Mouse (Mus musculus) heart, embryonic 13.5 days (tissue): Measurements from ENCODE around the gene Sgsh. TPM values are rescaled to one million over a fixed set of nuclear protein-coding genes. Genes with fewer than 3 reads are reported as not detected.
A peak's percentile ranks its signal among the peaks of the same experiment; 100 is the strongest.

Experiments used
- ATAC-seq: fragments of 200-750 bp; cut with Nextera tagmentation; 2 replicates; pipeline ENCODE4 v1.8.0; 2017; ENCODE audit warnings: moderate TSS enrichment; ENCODE audit not compliant: insufficient number of reproducible peaks, low FRiP score, low TSS enrichment; ENCODE audit errors: extremely low read depth
- H3K27ac ChIP-seq: fragments of 300-500 bp; sonication (generic); replicated peaks from 2 replicates; pipeline ENCODE4 v1.5.1; 2015; ENCODE audit warnings: moderate library complexity, mild to moderate bottlenecking, inconsistent platforms
- H3K27me3 ChIP-seq: fragments of 300-500 bp; sonication (generic); replicated peaks from 2 replicates; pipeline ENCODE4 v1.6.1; 2015; ENCODE audit warnings: mild to moderate bottlenecking, inconsistent platforms
- H3K36me3 ChIP-seq: fragments of 300-500 bp; sonication (generic); 2 replicates; pipeline ENCODE4 v1.6.1; 2015; ENCODE audit warnings: mild to moderate bottlenecking, inconsistent platforms
- H3K4me1 ChIP-seq: fragments of 300-500 bp; sonication (generic); 2 replicates; pipeline ENCODE4 v1.6.1; 2015; ENCODE audit warnings: inconsistent platforms
- H3K4me2 ChIP-seq: fragments of 300-500 bp; sonication (generic); 2 replicates; pipeline ENCODE4 v1.6.1; 2015; ENCODE audit warnings: inconsistent platforms, mild to moderate bottlenecking, moderate library complexity
- H3K4me3 ChIP-seq: fragments of 300-500 bp; sonication (generic); 2 replicates; pipeline ENCODE4 v1.5.1; 2015; ENCODE audit warnings: moderate library complexity, mild to moderate bottlenecking, inconsistent platforms
- H3K9ac ChIP-seq: fragments of 300-500 bp; sonication (generic); 2 replicates; pipeline ENCODE4 v1.6.1; 2015; ENCODE audit warnings: inconsistent platforms, mild to moderate bottlenecking, moderate library complexity
- H3K9me3 ChIP-seq: fragments of 300-500 bp; sonication (generic); 2 replicates; pipeline ENCODE4 v1.6.1; 2016; ENCODE audit warnings: inconsistent platforms
- WGBS: fragments of 180-500 bp; shearing (Covaris S2); methylation state at CpG from one replicate; pipeline ENCODE4 v1.1.7; 2015; ENCODE audit warnings: mixed read lengths; 5-methylcytosine and 5-hydroxymethylcytosine counted together
- microRNA counts: library from miRNA; unstranded; fragments of <30 nt; microRNA quantifications from one replicate; lab custom pipeline; 2016
- microRNA-seq: library from miRNA; unstranded; fragments of <30 nt; microRNA quantifications from one replicate; pipeline ENCODE4, GENCODE M21; 2016
- polyA plus RNA-seq: library from polyadenylated mRNA; unstranded; fragments of >200 nt; fragmentation: Nextera tagmentation; extraction: Ambion mirVana; gene quantifications from 2 replicates; pipeline ENCODE4 v1.2.1, GENCODE M21; 2015

Gene Sgsh
- polyA plus RNA-seq, 1 experiment from 2014 or later: 5.7 TPM

DNA sequence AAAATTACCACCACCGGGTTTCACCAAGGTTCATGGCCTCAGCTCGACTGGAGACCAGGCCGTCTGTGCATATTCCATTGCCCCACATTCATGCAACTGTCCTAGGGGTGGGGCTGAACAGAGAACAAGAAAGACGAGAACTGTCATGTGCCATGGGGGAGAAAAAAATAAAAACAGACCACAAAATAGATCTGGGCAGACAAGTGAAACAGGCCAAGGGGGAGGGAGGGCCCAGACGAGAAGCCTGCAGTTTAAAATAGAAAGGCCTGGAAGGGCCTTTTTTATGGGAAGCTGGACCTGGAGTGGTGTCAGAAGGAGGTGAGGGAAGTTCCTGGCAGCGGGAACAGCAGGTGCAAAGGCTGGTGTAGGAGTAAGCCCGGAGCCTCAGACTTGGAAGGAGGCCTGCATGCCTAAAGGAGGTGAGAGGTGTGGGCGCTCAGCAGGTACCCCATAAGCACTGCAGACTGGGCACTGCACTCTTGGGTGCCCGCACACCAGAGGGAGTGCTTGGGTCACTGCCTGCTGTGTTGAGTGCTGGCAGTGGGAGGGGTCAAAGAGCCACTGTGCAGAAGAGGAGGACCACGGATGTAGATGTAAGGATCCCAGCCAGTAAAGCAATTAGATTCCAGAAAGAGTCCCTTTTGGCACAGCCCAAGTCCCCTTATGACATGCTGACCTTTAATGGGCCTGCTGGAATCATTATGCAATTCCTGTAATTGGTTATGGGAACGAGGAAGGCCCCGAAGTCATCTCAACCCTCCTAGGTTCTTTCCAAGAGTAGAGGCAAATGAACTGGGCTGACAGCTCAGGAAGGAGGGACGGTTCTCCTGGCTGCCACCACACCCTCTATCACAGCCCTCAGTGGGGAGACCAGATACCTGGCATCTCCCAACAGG is 48.3 kb downstream of the Sgsh start:
- peak overlapping the region; percentile 40; the same call in 1 of the 2 replicates for H3K9ac ChIP-seq
- no peaks in the 10 kb centered on the region for H3K9me3 ChIP-seq
- H3K36me3 ChIP-seq: no peaks in the 10 kb centered on the region
- peaks cover 28% of the 10 kb centered on the region for H3K4me1 ChIP-seq
- WGBS: 41% methylated on average over 13 of the region's 13 CpGs
- ATAC-seq: no peak; the same call in 1 of the 2 replicates
- peak overlapping the region; percentile 88 for H3K27ac ChIP-seq
- peaks cover 49% of the 10 kb centered on the region for H3K27me3 ChIP-seq
- peak overlapping the region; percentile 33 for H3K4me2 ChIP-seq
- H3K4me3 ChIP-seq: no peak overlapping the region

DNA sequence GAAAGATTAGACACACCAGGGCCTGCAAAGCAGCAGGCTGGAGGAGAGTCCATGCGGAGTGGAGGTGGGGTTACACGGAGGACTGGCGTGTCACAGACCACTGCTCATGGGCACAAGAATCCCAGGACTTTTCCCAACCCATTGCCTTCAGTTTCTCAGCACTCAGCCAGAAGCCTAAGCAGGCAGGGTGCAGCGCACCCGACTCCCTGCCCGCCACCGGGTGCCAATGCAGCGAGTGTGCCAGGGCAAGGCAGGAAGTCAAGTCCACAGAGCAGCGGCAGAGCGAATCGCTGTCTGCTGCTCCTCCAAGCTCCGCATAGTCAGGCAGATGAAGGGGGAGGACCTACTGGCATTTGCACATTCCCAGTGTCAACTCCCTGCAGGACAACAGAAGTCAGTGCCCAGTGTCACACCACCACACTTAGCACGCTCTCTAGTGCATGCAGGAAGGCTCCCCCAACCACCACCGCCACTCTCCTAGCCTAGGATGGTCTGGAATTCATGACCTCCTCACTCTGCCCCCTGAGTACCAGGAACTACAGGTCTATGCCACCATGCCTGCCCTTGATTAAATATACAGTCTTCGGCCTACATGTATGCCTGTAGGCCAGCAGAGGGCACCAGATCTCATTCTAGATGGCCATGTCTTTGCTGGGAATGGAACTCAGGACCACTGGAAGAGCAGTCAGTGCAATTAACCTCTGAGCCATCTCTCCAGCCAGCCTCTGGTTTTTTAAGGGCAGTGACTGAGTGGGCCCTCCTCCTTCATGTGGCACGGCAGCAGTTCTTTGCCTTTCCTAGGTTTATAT is 50.2 kb downstream of the Sgsh start:
- Histone ChIP-seq H3K9me3 (no peaks in the 10 kb centered on the region), H3K4me1 (peaks cover 36% of the 10 kb centered on the region), H3K27ac (peak overlapping the region; percentile 88), H3K27me3 (peaks cover 40% of the 10 kb centered on the region), H3K4me2 (no peak overlapping the region), H3K4me3 (no peak overlapping the region), H3K9ac (0 out of 2 replicates have a peak overlapping the region, but pooled peaks have one; percentile 19), H3K36me3 (no peaks in the 10 kb centered on the region)
- WGBS: 42% methylated on average over 16 of the region's 16 CpGs
- no peak; the same call in 1 of the 2 replicates for ATAC-seq

DNA sequence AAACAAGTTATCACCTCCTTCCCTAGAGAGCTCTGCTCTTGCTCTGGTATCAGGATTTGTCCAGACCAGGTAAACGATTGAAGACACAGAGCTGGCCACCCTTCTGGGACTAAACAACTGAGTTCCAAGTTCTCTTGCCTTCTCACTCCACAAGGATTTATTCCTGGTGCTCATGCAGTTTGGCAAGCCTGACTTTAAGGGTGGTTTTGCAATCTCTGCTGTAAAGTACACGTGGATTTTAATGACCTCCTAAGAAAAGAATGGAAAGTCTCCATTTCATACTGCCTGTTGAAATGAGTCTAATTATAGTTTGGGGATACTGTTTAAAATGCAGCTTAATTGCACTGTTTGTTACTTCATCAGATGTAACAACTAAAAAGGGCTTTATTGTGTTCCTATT is 54.4 kb downstream of the Sgsh start:
- H3K27me3 ChIP-seq: peaks cover 36% of the 10 kb centered on the region
- WGBS: 22% methylated on average over 2 of the region's 2 CpGs
- peak overlapping the region; percentile 90 for H3K4me2 ChIP-seq
- peak overlapping the region; percentile 95 for H3K9ac ChIP-seq
- ATAC-seq: no peak
- H3K27ac ChIP-seq: no peak overlapping the region
- H3K36me3 ChIP-seq: peaks cover 23% of the 10 kb centered on the region
- peaks cover 29% of the 10 kb centered on the region for H3K4me1 ChIP-seq
- H3K4me3 ChIP-seq: peak overlapping the region; percentile 92
- H3K9me3 ChIP-seq: no peaks in the 10 kb centered on the region

DNA sequence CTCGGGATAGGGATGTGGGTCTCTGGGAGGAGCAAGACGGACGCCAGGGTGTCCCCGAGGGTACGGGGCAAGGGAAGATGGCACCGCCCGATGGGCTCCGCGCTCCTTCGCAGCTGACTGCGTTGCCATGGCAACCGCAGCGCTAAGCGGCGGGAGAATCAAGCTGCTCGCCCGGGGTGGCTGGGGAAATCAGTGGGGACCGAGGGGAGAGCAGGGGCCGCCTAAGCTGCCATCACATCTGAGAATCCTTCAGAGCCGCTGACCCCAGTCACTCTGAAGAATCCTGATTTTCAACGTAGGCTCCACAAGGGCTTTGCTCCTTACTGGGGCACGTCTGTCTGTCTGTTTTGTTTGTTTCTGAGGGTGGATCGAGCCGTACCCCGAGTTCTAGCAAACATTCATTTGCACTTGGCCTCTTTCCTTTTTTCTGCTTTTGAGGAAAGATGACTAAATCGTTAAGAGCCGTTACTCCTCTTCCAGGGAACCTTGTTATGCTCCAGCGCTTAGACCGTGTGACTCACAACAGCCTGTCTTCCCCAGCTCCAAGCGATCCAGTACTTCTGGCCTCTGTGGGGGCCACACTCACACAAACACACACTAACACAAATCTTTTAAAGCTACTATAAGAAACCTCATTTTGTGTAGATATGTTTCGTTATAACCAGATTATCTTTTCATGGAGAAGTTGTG is 54.9 kb downstream of the Sgsh start:
- Histone ChIP-seq H3K27ac (peak overlapping the region; percentile 85), H3K4me1 (peaks cover 23% of the 10 kb centered on the region), H3K4me3 (peak overlapping the region; percentile 92), H3K9ac (peak overlapping the region; percentile 95), H3K4me2 (peak overlapping the region; percentile 90), H3K9me3 (no peaks in the 10 kb centered on the region), H3K36me3 (peaks cover 29% of the 10 kb centered on the region), H3K27me3 (peaks cover 36% of the 10 kb centered on the region)
- 1% methylated on average over 31 of the region's 31 CpGs for WGBS
- ATAC-seq: no peak; the same call in 1 of the 2 replicates

DNA sequence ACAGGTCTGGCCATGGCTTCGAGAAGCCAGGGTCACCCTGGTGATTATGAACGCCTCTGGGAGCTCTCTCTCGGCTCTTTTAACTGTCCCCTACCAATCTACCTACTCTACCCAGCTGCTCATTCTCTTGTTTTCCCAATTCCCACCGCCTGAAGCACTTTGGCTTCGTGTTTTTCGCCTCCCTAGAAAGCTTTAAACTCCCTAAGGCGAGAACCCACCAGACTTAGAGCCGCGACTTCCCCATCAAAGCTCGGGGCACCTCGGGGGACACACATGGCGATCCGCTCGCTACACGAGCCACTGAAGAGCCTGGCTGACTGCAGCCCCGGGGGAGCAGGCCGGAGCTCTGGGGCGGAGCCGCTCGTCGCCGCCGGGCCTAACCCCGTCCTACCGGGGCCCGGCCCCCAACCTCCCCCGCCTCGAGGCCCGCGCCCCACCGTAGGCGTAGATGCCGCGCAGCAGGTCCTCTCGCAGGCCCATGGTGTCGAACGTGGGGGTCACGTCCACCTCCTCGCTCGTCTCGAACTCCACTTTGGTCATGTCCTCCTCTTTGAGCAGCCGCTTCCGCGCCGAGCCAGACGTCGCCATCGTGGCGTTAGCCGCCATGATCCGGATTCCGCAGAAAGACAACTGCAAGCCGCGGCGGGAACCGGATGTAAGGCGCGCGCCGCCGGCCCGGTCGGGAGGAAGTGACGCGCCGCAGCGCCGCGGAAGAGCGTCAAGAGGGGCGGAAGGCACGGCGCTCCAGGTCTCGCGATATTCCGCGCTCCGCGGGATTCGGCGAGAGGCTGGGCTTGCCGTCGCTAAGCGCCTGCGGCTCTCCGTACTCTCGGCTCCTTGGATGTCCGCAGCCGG is 55.7 kb downstream of the Sgsh start, which contains the start of gene Eif4a3:
Gene Eif4a3 (minus strand): TSS at position 699 of the 855 bp plus-strand sequence.
- Histone ChIP-seq H3K27me3 (peaks cover 30% of the 10 kb centered on the region), H3K9ac (peak within 1 kb of the TSS; percentile 95), H3K9me3 (no peaks in the 10 kb centered on the region), H3K4me2 (peak within 1 kb of the TSS; percentile 90), H3K36me3 (peaks cover 37% of the 10 kb centered on the region), H3K4me1 (peaks cover 22% of the 10 kb centered on the region), H3K4me3 (peak within 1 kb of the TSS; percentile 92), H3K27ac (peak within 1 kb of the TSS; percentile 85)
- under 1% methylated on average over 89 of the region's 89 CpGs for WGBS
- peak; percentile 84 for ATAC-seq

DNA sequence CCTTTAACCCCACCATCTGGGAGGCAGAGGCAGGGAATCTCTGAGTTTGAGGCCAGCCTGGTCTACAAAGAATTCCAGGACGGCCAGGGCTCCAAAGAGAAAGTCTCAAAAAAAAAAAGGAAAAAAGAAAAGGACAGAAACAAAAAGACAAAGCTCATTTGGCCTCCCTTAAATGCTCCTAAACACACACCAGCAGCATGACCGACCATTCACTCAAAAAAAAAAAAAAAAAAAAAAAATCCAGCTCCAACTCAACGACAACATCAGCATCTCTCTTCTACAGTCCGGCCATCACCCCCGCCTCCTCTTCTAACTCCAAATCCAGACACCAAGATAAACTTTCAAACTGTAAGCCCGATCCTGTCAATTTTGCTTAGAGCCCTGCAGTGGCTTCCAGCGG is 56.4 kb downstream of the Sgsh start:
- Histone ChIP-seq H3K27ac (peak overlapping the region; percentile 85), H3K4me2 (peak overlapping the region; percentile 90), H3K4me1 (peaks cover 22% of the 10 kb centered on the region), H3K4me3 (peak overlapping the region; percentile 92), H3K9me3 (no peaks in the 10 kb centered on the region), H3K9ac (peak overlapping the region; percentile 95), H3K27me3 (peaks cover 23% of the 10 kb centered on the region), H3K36me3 (peaks cover 44% of the 10 kb centered on the region)
- 6% methylated on average over 7 of the region's 7 CpGs for WGBS
- ATAC-seq: no peak

DNA sequence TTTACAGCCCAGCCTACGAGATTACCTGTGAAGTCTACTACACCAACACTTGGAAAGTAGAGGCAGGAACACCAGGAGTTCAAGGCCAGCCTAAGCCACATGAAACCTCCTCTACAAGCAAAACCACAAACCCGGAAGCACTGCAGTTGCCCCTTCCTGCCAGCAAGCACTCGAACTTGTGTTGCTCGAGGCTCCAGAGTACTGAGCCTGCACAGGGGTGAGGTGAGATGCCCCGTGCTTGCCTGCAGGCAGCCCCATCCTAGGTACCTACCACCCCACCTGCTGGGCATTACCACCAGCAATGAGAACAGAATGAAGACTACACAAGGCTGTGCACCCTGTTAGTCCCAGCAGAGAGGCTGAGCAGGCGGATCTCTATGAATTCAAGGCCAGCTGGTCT is 57.3 kb downstream of the Sgsh start:
- H3K9ac ChIP-seq: peak overlapping the region; percentile 95; the same call in 1 of the 2 replicates
- H3K4me3 ChIP-seq: peak overlapping the region; percentile 92
- peaks cover 53% of the 10 kb centered on the region for H3K36me3 ChIP-seq
- peaks cover 14% of the 10 kb centered on the region; the same call in 1 of the 2 replicates for H3K27me3 ChIP-seq
- peaks cover 22% of the 10 kb centered on the region for H3K4me1 ChIP-seq
- no peaks in the 10 kb centered on the region for H3K9me3 ChIP-seq
- no peak for ATAC-seq
- H3K27ac ChIP-seq: no peak overlapping the region
- H3K4me2 ChIP-seq: peak overlapping the region; percentile 90
- WGBS: 84% methylated on average over 6 of the region's 6 CpGs

MicroRNA genes within 50 kb of the gene (microRNA counts, 519-probe panel; counts per million panel counts)
- 209 counts per million, percentile 61 among the panel's probes with 10 or more counts for microRNA mmu-miR-1932 (lab: Ali Mortazavi, UCI)

Small RNAs within 50 kb of the gene (microRNA-seq; reads per million reads assigned to microRNA genes)
- gene Mir1932: not detected

Other genes with a start within 250 kb of the Sgsh start
- gene Tbc1d16, start 127.0 kb downstream of the Sgsh start, polyA plus RNA-seq: 9.6 and 9.7 TPM in 2 replicates
- 1.5 and 3.1 TPM in 2 replicates for gene Ccdc40, start 127.0 kb downstream of the Sgsh start, polyA plus RNA-seq
- gene Gaa, start 87.6 kb downstream of the Sgsh start, polyA plus RNA-seq: 103 and 104 TPM in 2 replicates
- gene Eif4a3, start 55.4 kb downstream of the Sgsh start, polyA plus RNA-seq: 281 and 304 TPM in 2 replicates
- gene Card14, start 47.8 kb downstream of the Sgsh start, polyA plus RNA-seq: 0.36 and 0.37 TPM in 2 replicates
- 9.3 and 10.4 TPM in 2 replicates for gene Slc26a11, start within 50 bp of the Sgsh start, polyA plus RNA-seq
- gene Rnf213, start 37.6 kb upstream of the Sgsh start, polyA plus RNA-seq: 5.5 and 6.8 TPM in 2 replicates
- gene Endov, start 135.8 kb upstream of the Sgsh start, polyA plus RNA-seq: 10.8 and 11.7 TPM in 2 replicates
- 0.66 and 0.75 TPM in 2 replicates for gene Nptx1, start 192.2 kb upstream of the Sgsh start, polyA plus RNA-seq
- gene Rptor, start 247.4 kb upstream of the Sgsh start, polyA plus RNA-seq: 7.0 and 7.1 TPM in 2 replicates